Mouse (Mus musculus): ENCODE measurements around the gene Myl9.
"Not testable (repeated sequence)": the region's sequence is repeated elsewhere in the genome, so short reads cannot be mapped to it uniquely, and the experiment has no call there.

The Myl9 gene

GRCm38 (mm10) chr2:156786369-156786768, 11.1 kb downstream of the Myl9 start:
- not testable (repeated sequence) for DNase-seq

- no peak for DNase-seq
These were observed 12.0 kb downstream of the Myl9 start for GRCm38 (mm10) chr2:156787090-156787775.

- peak in 1 of 2 experiments; percentile 25 for DNase-seq
These were observed 12.5 kb downstream of the Myl9 start for GRCm38 (mm10) chr2:156787776-156788105.

DNA sequence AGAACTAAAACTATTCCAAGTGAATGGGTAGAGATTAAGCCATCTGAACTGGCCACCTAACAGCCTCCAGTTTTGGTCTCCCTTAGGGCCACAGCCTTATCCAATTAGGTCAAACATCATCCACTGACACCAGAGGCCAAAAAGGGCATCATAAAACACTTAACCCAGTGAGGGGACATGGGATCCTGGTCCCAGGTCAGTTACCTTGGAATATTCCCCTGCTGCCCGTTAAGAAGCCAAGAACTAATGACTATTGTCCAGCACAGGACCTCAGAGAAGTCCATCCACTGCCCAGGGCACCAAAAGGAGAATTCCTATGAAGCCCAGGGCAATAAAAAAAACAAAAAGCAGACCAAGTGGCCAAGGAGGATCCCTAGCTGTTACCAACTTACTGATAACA, 13.6 kb downstream of the Myl9 start:
- no peak for DNase-seq

DNA sequence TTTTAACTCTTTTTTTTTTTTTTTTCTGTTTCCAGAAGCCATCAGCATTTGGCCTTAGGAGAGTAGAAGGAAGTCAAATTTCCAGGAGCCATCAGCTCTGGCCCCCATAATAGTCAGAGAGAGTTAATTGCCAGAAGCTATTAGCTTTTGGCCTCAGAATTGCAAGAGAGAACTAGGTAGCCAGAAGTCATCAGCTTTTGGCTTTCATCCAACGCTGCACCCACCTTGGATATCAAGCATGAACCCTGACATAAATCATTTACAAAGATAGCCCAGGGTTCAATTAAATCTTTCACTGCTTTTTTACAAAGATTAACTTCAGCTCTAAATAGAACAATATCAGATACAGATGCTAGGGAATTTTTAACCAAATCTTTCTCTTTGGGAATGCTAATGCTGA, 23.3 kb downstream of the Myl9 start:
- DNase-seq: peak; percentile 62

DNA sequence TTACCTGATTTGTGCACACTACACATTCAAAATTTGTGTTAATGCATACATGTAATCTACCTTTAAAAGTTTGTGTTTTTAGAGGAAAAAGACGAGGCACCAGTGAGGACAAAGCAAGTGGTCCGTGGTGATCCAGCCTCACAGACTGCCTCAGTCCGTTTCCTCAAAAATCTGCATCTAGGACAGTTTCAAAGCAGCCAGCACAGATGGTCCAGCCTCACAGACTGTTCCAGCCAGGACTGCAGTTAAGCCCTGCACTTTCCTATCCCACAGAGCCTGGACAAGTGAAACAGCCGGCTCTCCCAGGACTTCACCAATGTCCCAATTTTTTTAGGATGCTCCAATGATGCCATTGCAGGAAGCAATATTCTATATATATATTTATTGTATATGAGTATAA, 25.8 kb downstream of the Myl9 start:
- no peak for DNase-seq

GRCm38 (mm10) chr2:156802116-156802515, 26.9 kb downstream of the Myl9 start:
- DNase-seq: peak; percentile 17 to 40

DNA sequence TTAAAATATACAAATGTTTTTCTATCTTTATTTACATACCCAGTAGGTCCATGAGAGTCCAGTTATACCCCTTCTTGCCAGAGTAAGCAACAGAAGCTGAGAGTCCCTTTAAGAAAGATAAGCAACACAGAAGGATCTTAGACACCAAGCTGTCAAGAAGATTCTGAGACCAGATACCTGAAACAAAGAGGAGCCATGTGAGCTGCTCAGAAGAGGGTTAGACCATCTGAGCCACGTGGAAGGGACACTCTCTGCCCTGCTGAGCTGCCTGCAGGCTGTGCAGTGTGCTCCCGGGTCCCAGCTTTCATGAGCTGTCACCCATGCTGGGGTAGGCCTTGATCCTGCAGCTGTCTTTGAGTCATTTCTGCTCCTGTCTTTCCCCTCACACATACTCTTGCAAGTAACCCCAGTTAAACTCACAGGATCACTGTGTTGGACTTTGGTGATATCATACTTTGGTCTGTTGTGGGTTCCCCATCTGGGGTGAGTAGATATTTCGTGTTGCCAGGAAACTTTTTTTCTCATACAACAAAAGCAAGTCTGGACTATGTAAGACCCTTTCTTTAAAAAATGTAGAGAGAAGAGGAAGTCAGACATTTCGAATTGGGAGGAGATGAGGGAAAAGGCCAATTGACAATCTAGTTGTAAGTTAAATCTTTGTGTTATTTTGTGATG, 28.6 kb downstream of the Myl9 start:
- DNase-seq: no peak

GRCm38 (mm10) chr2:156804589-156804988, 29.4 kb downstream of the Myl9 start:
- DNase-seq: no peak

DNA sequence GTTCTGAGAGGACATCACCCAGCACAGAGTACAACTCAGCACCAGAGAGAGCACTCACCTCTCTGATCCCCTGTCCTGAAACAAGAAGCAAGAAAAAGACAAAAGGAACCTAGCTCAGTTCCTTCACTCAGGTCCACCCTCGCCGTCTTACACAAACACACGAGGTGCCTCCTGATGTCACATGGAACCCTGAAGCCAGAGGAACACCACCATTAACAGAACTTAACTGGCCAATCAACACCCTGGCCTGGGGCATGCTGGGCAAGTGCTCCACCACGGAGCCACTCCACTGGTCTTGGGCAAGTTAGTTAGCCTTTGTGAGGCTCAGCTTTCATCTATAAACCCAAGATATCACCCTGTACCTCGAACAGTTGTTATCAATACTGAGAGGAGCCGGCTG, 31.7 kb downstream of the Myl9 start:
- no peak for DNase-seq

DNA sequence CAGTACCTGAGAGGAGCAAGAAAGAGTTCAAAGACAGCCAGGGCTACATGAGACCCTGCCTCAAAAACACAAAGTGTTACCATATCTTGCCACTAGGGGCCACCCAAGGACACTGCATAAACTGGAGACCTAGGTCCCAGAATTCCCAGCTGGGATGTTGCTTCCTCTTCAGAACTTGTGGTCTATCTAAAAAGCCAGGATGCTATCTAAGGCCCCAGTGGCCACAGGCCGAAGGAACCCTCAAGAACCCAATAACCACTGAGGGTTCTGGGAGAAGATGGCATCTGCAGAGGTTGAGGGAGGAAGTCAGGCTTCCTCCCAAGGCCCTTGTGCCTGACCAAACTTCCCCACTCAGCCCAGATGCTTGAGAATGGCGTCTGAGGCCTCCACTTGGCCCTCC, 34.4 kb downstream of the Myl9 start:
- peak; percentile 58 to 87 for DNase-seq

- DNase-seq: peak; percentile 34 to 51
These were observed 35.5 kb downstream of the Myl9 start for GRCm38 (mm10) chr2:156810716-156811115.

DNA sequence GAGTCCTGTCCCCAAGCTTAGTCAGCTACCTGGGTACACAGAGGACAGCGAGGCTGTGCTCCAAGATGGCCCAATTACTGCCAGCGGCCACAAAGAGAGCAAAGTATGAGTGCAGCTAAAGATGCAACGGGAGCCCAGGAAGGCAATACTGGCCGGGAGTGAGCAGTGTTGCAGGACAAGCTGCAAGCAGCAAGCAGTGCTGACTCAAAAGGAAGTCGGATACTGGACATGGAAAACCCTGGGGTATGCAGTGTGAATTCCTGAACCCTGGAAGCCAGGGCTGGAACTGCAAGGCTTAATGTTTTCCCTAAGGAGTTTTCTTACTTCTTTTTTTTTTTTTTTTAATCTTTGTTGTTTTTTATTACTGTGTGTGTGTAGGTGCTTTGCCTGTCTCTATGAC, 36.3 kb downstream of the Myl9 start:
- peak in 1 of 2 experiments; percentile 8 for DNase-seq

- DNase-seq: peak; percentile 57 to 76
These were observed 39.2 kb downstream of the Myl9 start for GRCm38 (mm10) chr2:156814344-156814801.

GRCm38 (mm10) chr2:156814893-156815292, 39.7 kb downstream of the Myl9 start:
- no peak for DNase-seq

DNA sequence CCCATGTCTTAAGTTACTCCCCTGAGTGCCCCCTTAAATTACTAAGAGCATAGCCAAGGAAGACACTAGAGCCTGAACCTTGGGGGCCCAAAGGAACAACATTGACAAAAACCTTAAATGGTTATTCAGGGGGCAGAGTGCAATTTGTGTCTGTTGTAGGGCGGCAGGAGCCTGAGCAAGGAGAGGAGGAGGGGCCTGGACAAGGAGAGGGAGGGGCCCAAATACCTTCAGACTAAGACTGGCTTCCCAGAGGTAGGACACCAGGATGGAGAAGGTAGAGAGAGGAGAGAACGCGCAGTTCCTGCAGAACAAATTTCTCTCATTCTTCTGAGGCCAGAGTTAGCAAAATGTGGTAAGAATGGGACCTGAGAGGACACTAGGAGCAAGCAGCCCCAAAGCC, 40.2 kb downstream of the Myl9 start:
- DNase-seq: no peak

GRCm38 (mm10) chr2:156816116-156816515, 40.9 kb downstream of the Myl9 start:
- DNase-seq: no peak

- DNase-seq: not testable (repeated sequence)
These were observed 49.9 kb downstream of the Myl9 start for GRCm38 (mm10) chr2:156825128-156825527.

Measured in kidney, postnatal 25 days (tissue).